Mouse (Mus musculus): Measurements from ENCODE around the gene Emg1. TPM values are rescaled to one million over a fixed set of nuclear protein-coding genes. Genes with fewer than 3 reads are reported as not detected.

Gene Emg1
- polyA plus RNA-seq, 1 experiment from 2014 or later, result 148 TPM

DNA sequence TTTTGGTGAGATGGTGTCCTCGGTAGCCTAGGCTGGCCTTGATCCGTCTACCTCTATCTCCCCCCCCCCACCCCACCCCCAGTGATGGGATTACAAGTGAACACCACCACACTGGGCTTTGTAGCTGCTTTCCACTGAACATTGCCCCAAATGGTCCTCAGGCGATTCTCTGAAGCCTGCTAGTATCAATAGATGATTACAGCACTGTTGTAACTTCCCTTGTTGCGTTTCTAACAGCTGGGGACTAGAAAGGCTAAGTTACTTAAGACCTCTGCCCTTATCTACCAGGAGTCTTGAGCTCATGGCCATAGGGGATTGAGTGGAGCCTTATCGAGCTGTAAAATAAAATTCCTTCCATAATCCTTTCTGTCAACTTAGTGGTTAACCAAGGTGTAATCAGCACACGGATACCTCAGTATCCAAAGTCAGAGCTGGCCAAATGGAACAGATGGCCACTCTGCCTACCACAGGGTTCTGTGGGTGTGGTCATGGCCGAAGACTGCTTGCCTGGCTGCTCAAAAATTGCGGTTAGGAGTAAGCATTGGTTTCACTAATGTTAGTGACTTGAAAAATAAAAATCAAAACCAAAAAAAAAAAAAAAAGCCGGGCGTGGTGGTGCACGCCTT is 42.6 kb downstream of the Emg1 start:
- Histone ChIP-seq H3K4me2 (no peak overlapping the region), H3K27me3 (ENCODE audit: control insufficient read depth, insufficient read depth, low read length) (no peaks in the 10 kb centered on the region), H3K4me3 (ENCODE audit: low read depth, low read length) (no peak overlapping the region), H3K9me3 (replicated peaks; ENCODE audit: control insufficient read depth, low read length) (no peaks in the 10 kb centered on the region), H3K9ac (ENCODE audit: low read depth, low read length) (no peak overlapping the region), H3K4me1 (ENCODE audit: control insufficient read depth, insufficient read depth, low read length) (no peaks in the 10 kb centered on the region), H3K36me3 (ENCODE audit: control insufficient read depth, insufficient read depth, low read length) (no peaks in the 10 kb centered on the region), H3K27ac (ENCODE audit: low read depth, low read length) (no peak overlapping the region)
- WGBS (ENCODE audit: insufficient replicate concordance), result 72% methylated on average over 11 of the region's 11 CpGs
- ATAC-seq (replicated peaks; ENCODE audit: insufficient number of reproducible peaks, low FRiP score, low TSS enrichment), result no peak

DNA sequence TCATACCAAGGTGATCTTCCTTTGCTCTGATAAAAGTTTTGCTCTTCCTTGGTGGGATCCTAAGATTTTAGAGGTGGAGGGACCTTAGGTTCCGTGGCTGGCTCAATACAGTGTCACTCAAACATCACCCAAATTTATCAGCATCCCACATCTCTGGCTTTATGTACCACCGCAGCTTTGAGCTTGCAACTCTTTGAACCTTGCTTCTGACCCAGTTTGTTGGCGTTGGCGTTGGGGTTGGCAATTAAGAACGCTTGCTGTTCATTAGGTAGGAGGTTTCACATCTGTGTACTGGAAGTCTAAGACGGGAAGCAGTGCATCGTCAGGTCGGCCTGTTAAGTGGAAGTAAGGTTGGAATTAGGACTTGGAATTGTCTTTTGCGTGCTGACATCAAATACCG is 47.0 kb downstream of the Emg1 start:
- no peak overlapping the region for H3K4me3 ChIP-seq (ENCODE audit: low read depth, low read length)
- H3K4me1 ChIP-seq (ENCODE audit: control insufficient read depth, insufficient read depth, low read length), result peaks cover 4% of the 10 kb centered on the region; the same call in 1 of the 2 replicates
- no peak overlapping the region for H3K27ac ChIP-seq (ENCODE audit: low read depth, low read length)
- H3K27me3 ChIP-seq (ENCODE audit: control insufficient read depth, insufficient read depth, low read length), result no peaks in the 10 kb centered on the region
- 92% methylated on average over 10 of the region's 10 CpGs for WGBS (ENCODE audit: insufficient replicate concordance)
- H3K4me2 ChIP-seq, result no peak overlapping the region
- ATAC-seq (replicated peaks; ENCODE audit: insufficient number of reproducible peaks, low FRiP score, low TSS enrichment), result no peak
- H3K36me3 ChIP-seq (ENCODE audit: control insufficient read depth, insufficient read depth, low read length), result no peaks in the 10 kb centered on the region
- no peak overlapping the region for H3K9ac ChIP-seq (ENCODE audit: low read depth, low read length)
- no peaks in the 10 kb centered on the region for H3K9me3 ChIP-seq (replicated peaks; ENCODE audit: control insufficient read depth, low read length)

DNA sequence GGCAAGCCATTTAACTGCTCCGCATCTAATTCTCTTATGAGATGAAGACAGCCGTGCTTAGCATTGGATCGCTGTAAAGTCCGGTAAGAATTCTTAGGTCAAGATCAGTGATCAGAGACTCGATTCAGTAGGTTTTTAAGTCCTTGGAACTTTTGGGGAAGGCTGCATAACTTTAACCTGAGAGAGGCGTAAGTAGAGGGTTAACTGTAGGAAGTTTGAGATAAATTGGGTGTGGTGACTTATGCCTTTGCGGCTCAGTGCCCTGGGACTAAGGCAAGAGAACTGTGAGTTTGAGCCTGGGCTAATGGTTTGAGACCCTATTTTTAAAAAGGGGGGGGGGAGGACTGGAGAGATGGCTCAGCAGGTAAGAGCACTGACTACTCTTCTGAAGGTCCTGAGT is 47.7 kb downstream of the Emg1 start:
- Histone ChIP-seq H3K4me2 (peak overlapping the region; percentile 91), H3K9me3 (replicated peaks; ENCODE audit: control insufficient read depth, low read length) (no peaks in the 10 kb centered on the region), H3K4me1 (ENCODE audit: control insufficient read depth, insufficient read depth, low read length) (peaks cover 4% of the 10 kb centered on the region; the same call in 1 of the 2 replicates), H3K4me3 (ENCODE audit: low read depth, low read length) (no peak overlapping the region), H3K36me3 (ENCODE audit: control insufficient read depth, insufficient read depth, low read length) (no peaks in the 10 kb centered on the region), H3K27me3 (ENCODE audit: control insufficient read depth, insufficient read depth, low read length) (no peaks in the 10 kb centered on the region), H3K27ac (ENCODE audit: low read depth, low read length) (no peak overlapping the region), H3K9ac (ENCODE audit: low read depth, low read length) (no peak overlapping the region)
- 82% methylated on average over 7 of the region's 7 CpGs for WGBS (ENCODE audit: insufficient replicate concordance)
- no peak for ATAC-seq (replicated peaks; ENCODE audit: insufficient number of reproducible peaks, low FRiP score, low TSS enrichment)

DNA sequence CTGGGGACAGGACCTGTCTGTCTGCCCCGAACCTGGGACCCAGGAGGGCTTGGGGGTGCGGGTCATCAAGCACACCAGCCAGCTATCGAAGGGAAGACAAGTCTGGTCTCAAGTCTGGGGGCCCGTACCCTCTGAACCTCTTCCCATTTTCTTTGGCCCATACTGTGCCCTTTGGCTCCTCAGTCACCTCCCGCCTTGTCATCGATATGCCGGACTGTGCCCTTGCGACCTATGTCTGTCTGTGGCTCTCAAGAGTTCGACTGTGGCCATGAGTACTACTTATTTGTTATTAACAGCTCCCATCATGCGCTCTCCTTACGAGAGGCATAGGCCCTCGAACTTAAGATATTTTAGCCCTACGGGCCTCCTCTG is 48.6 kb downstream of the Emg1 start:
- H3K27me3 ChIP-seq (ENCODE audit: control insufficient read depth, insufficient read depth, low read length), result no peaks in the 10 kb centered on the region
- WGBS (ENCODE audit: insufficient replicate concordance), result 13% methylated on average over 13 of the region's 13 CpGs
- H3K4me2 ChIP-seq, result peak overlapping the region; percentile 91
- no peak for ATAC-seq (replicated peaks; ENCODE audit: insufficient number of reproducible peaks, low FRiP score, low TSS enrichment)
- no peaks in the 10 kb centered on the region for H3K9me3 ChIP-seq (replicated peaks; ENCODE audit: control insufficient read depth, low read length)
- peak overlapping the region; percentile 81 for H3K4me3 ChIP-seq (ENCODE audit: low read depth, low read length)
- H3K36me3 ChIP-seq (ENCODE audit: control insufficient read depth, insufficient read depth, low read length), result no peaks in the 10 kb centered on the region
- peaks cover 4% of the 10 kb centered on the region; the same call in 1 of the 2 replicates for H3K4me1 ChIP-seq (ENCODE audit: control insufficient read depth, insufficient read depth, low read length)
- no peak overlapping the region for H3K27ac ChIP-seq (ENCODE audit: low read depth, low read length)
- peak overlapping the region; percentile 78 for H3K9ac ChIP-seq (ENCODE audit: low read depth, low read length)

DNA sequence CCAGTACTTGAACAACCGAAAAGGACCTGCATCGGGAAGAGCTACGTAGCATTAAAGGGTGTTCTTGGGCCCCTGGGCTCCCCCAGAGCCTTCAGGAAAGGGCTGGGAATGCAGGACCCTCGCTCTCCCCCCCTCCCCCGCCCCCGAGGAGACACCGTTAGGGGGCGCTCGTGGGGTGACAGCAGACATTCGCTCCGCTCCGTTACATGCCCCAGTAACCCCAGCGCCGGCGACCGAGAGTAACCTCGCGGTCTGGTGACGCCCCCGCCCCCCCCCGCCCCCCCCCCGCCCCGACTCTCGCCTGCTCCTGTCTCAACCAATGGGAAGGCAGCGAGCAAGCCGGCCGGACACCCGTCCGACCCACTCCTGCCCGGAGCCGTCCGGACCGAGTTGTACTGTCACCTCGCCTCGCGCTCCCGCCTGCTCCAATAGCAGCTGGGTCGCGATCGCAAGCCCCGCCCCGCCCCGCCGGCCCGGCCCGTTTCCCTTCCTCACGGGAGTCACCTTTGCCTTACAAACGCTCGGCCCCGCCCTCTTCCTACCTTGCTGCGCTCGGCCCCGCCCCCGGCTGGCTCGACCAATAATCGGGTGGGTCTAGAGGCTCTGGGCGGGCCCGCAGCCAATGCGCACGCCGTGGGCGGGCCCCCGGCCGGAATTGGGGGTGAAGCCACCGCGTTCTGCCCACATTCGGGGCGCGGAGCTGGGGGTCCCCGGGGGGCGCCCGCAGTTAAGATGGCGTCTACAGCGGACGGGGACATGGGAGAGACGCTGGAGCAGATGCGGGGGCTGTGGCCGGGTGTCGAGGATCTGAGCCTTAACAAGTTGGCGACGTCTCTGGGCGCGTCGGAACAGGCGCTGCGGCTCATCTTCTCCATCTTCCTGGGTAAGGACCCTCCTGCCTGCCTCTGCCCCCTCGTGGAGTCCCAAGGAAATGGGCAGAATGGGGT is 49.2 kb downstream of the Emg1 start, which contains the start of gene Lpcat3:
TSS of gene Lpcat3 (plus strand) at position 551 of the 947 bp plus-strand sequence.
- H3K27me3 ChIP-seq (ENCODE audit: control insufficient read depth, insufficient read depth, low read length), result no peaks in the 10 kb centered on the region
- peak within 1 kb of the TSS; percentile 91 for H3K4me2 ChIP-seq
- no peaks in the 10 kb centered on the region for H3K9me3 ChIP-seq (replicated peaks; ENCODE audit: control insufficient read depth, low read length)
- H3K36me3 ChIP-seq (ENCODE audit: control insufficient read depth, insufficient read depth, low read length), result no peaks in the 10 kb centered on the region
- peak; percentile 99 for ATAC-seq (replicated peaks; ENCODE audit: insufficient number of reproducible peaks, low FRiP score, low TSS enrichment)
- peak within 1 kb of the TSS; percentile 75 for H3K27ac ChIP-seq (ENCODE audit: low read depth, low read length)
- H3K4me1 ChIP-seq (ENCODE audit: control insufficient read depth, insufficient read depth, low read length), result peaks cover 4% of the 10 kb centered on the region; the same call in 1 of the 2 replicates
- H3K4me3 ChIP-seq (ENCODE audit: low read depth, low read length), result peak within 1 kb of the TSS; percentile 81
- peak within 1 kb of the TSS; percentile 78 for H3K9ac ChIP-seq (ENCODE audit: low read depth, low read length)
- WGBS (ENCODE audit: insufficient replicate concordance), result under 1% methylated on average over 50 of the region's 87 CpGs

DNA sequence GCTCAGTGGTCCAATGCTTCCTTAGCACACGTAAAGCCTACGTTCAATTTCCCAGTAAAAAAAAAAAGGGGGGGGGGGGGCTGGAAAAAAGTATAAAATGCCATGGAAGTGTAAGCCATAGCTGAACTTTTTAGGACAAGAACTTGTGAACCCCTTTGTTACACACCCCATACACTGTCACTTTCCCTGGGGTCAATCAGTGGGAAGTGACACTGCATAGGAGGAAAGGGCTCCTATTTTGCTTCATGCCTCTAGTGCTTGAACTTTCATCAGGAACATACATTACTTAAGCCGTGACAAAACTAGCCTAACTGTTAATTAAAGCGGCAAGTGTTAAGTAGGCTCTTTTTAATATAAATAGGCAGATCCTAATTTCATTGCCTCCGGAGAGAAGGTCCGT is 50.0 kb downstream of the Emg1 start:
- Histone ChIP-seq H3K4me3 (ENCODE audit: low read depth, low read length) (peak overlapping the region; percentile 81), H3K9me3 (replicated peaks; ENCODE audit: control insufficient read depth, low read length) (no peaks in the 10 kb centered on the region), H3K36me3 (ENCODE audit: control insufficient read depth, insufficient read depth, low read length) (no peaks in the 10 kb centered on the region), H3K27me3 (ENCODE audit: control insufficient read depth, insufficient read depth, low read length) (no peaks in the 10 kb centered on the region), H3K4me2 (peak overlapping the region; percentile 91), H3K4me1 (ENCODE audit: control insufficient read depth, insufficient read depth, low read length) (peaks cover 4% of the 10 kb centered on the region; the same call in 1 of the 2 replicates), H3K27ac (ENCODE audit: low read depth, low read length) (peak overlapping the region; percentile 75), H3K9ac (ENCODE audit: low read depth, low read length) (peak overlapping the region; percentile 78)
- ATAC-seq (replicated peaks; ENCODE audit: insufficient number of reproducible peaks, low FRiP score, low TSS enrichment), result no peak
- WGBS (ENCODE audit: insufficient replicate concordance), result 31% methylated on average over 6 of the region's 6 CpGs

- Histone ChIP-seq H3K36me3 (ENCODE audit: control insufficient read depth, insufficient read depth, low read length) (no peaks in the 10 kb centered on the region), H3K9me3 (replicated peaks; ENCODE audit: control insufficient read depth, low read length) (no peaks in the 10 kb centered on the region), H3K9ac (ENCODE audit: low read depth, low read length) (no peak overlapping the region), H3K27ac (ENCODE audit: low read depth, low read length) (no peak overlapping the region), H3K27me3 (ENCODE audit: control insufficient read depth, insufficient read depth, low read length) (no peaks in the 10 kb centered on the region), H3K4me1 (ENCODE audit: control insufficient read depth, insufficient read depth, low read length) (peaks cover 4% of the 10 kb centered on the region; the same call in 1 of the 2 replicates), H3K4me3 (ENCODE audit: low read depth, low read length) (no peak overlapping the region), H3K4me2 (no peak overlapping the region)
- WGBS (ENCODE audit: insufficient replicate concordance), result 91% methylated on average over 4 of the region's 4 CpGs
- no peak for ATAC-seq (replicated peaks; ENCODE audit: insufficient number of reproducible peaks, low FRiP score, low TSS enrichment)
These were observed 50.7 kb downstream of the Emg1 start for GRCm38 (mm10) chr6:124661156-124661806.

DNA sequence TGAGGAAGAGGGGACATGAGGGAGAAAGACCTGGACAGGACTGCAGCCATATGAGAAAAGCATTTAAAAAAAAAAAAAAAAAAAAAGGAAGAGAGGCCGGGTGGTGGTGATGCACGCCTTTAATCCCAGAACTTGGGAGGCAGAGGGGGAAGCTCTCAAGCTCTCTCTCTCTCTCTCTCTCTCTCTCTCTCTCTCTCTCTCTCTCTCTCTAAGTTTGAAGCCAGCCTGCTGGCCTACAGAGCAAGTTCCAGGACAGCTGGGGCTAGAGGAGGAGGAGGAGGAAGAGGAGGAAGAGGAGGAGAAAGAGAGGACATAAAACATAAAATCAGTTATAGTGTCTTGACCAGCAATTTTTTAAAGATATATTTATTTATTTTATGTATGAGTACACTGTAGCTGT is 53.9 kb downstream of the Emg1 start:
- no peak overlapping the region for H3K4me3 ChIP-seq (ENCODE audit: low read depth, low read length)
- no peak overlapping the region for H3K27ac ChIP-seq (ENCODE audit: low read depth, low read length)
- no peak overlapping the region for H3K4me2 ChIP-seq
- no peak overlapping the region for H3K9ac ChIP-seq (ENCODE audit: low read depth, low read length)
- H3K27me3 ChIP-seq (ENCODE audit: control insufficient read depth, insufficient read depth, low read length), result no peaks in the 10 kb centered on the region
- H3K36me3 ChIP-seq (ENCODE audit: control insufficient read depth, insufficient read depth, low read length), result no peaks in the 10 kb centered on the region
- WGBS (ENCODE audit: insufficient replicate concordance), result 73% methylated on average over 2 of the region's 2 CpGs
- no peaks in the 10 kb centered on the region for H3K9me3 ChIP-seq (replicated peaks; ENCODE audit: control insufficient read depth, low read length)
- ATAC-seq (replicated peaks; ENCODE audit: insufficient number of reproducible peaks, low FRiP score, low TSS enrichment), result no peak
- no peaks in the 10 kb centered on the region for H3K4me1 ChIP-seq (ENCODE audit: control insufficient read depth, insufficient read depth, low read length)

Data from heart, embryonic 11.5 days (tissue).